Mouse (Mus musculus): Measurements from ENCODE around the gene Selenoo. TPM values are rescaled to one million over a fixed set of nuclear protein-coding genes. Genes with fewer than 3 reads are reported as not detected.
A peak's percentile ranks its signal among the peaks of the same experiment; 100 is the strongest.

Gene Selenoo
- total RNA-seq, 4 experiments from 2014 or later: 15.0 to 16.6 (median 15.8) TPM

- DNase-seq (ENCODE audit: low spot score): no peak
These were observed 59.8 kb downstream of the Selenoo start for GRCm38 (mm10) chr15:89148496-89149270.

- peak; percentile 50 for DNase-seq (ENCODE audit: low spot score)
These were observed 60.6 kb downstream of the Selenoo start, which contains the start of gene Mapk11 for GRCm38 (mm10) chr15:89149271-89150040. Gene Mapk11, minus strand, starts transcription at chr15:89149628.

Other genes starting within 250 kb of the Selenoo start
- gene Pim3, start 226.9 kb upstream of the Selenoo start, total RNA-seq (2022): 100 to 1,000 TPM in 1 of 4 experiments, 10 to 100 TPM in 3; 70.8 to 183 (median 86.1) TPM
- gene Ttll8, start 134.7 kb upstream of the Selenoo start, total RNA-seq (2022): not detected
- not detected for gene Mlc1, start 110.1 kb upstream of the Selenoo start, total RNA-seq (2022)
- 100 to 1,000 TPM; 105 to 126 (median 121) TPM for gene Mov10l1, start 106.2 kb upstream of the Selenoo start, total RNA-seq (2022)
- 1 to 10 TPM; 1.1 to 2.1 (median 1.7) TPM for gene Panx2, start 29.4 kb upstream of the Selenoo start, total RNA-seq (2022)
- gene Trabd, start 14.0 kb upstream of the Selenoo start, total RNA-seq (2022): 10 to 100 TPM; 43.9 to 51.4 (median 45.4) TPM
- gene Tubgcp6, start 34.0 kb downstream of the Selenoo start, total RNA-seq (2022): 10 to 100 TPM in 1 of 4 experiments, 1 to 10 TPM in 3; 8.2 to 11.6 (median 9.0) TPM
- 1 to 10 TPM; 5.8 to 9.5 (median 6.9) TPM for gene Hdac10, start 39.6 kb downstream of the Selenoo start, total RNA-seq (2022)
- gene Mapk12, start 51.6 kb downstream of the Selenoo start, total RNA-seq (2022): 10 to 100 TPM; 21.1 to 31.4 (median 28.0) TPM
- gene Mapk11, start 60.5 kb downstream of the Selenoo start, total RNA-seq (2022): 1 to 10 TPM; 1.1 to 2.8 (median 2.7) TPM
- gene Plxnb2, start 91.7 kb downstream of the Selenoo start, total RNA-seq (2022): 100 to 1,000 TPM in 2 of 4 experiments, 10 to 100 TPM in 2; 92.5 to 104 (median 99.6) TPM
- gene Dennd6b, start 107.4 kb downstream of the Selenoo start, total RNA-seq (2022): 10 to 100 TPM in 2 of 4 experiments, 1 to 10 TPM in 2; 8.8 to 12.9 (median 11.0) TPM
- 10 to 100 TPM; 82.1 to 87.5 (median 84.7) TPM for gene Ppp6r2, start 122.5 kb downstream of the Selenoo start, total RNA-seq (2022)
- 10 to 100 TPM; 56.5 to 74.5 (median 69.5) TPM for gene Sbf1, start 226.2 kb downstream of the Selenoo start, total RNA-seq (2022)
- not detected for gene Adm2, start 233.6 kb downstream of the Selenoo start, total RNA-seq (2022)
- gene Miox, start 245.3 kb downstream of the Selenoo start, total RNA-seq (2022): not detected